Mouse (Mus musculus): Measurements from ENCODE around the gene Pigw.

DNA sequence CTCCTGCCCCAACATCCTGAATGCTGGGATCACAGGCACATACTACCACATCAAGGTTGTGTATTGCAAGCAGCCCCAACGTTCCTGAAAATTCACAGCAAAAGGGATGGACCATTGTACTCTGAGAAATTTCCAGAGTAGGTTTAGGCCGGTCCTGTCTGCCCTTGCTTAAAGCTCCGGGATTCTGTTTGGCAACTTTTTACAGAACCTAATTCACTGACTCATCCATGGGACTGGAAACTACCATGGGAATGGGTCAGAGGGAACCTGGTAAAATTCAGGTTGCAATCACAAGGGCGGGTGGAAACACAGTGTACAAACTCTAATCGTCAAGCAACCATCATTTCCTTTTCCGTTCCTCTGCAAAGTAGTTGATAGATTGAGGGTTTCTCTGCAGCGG is 39.9 kb upstream of the Pigw start:
- no peak for TF ChIP-seq TAL1 (IDR thresholded peaks at IDR 0.05; ENCODE audit: low read length)
- TF ChIP-seq MAX (IDR thresholded peaks at IDR 0.05; ENCODE audit: low read length): no peak
- no peak for TF ChIP-seq MYC (IDR thresholded peaks at IDR 0.05; ENCODE audit: low read depth, low read length)
- no peak for TF ChIP-seq E2F4 (IDR thresholded peaks at IDR 0.05; ENCODE audit: borderline replicate concordance, low read depth, low read length)
- no peak for TF ChIP-seq TBP (IDR thresholded peaks at IDR 0.05; ENCODE audit: low read depth, low read length)
- TF ChIP-seq JUND (IDR thresholded peaks at IDR 0.05; ENCODE audit: low read depth, low read length): no peak
- no peak for TF ChIP-seq CTCF (IDR thresholded peaks at IDR 0.05 in 2 of 3, conservative IDR thresholded peaks at IDR 0.05 in 1 of 3; ENCODE audit: control insufficient read depth in 1 of 3, insufficient read depth in 1 of 3, low read depth in 2 of 3, low read length in 3 of 3, poor library complexity in 1 of 3, severe bottlenecking in 1 of 3)
- no peak for TF ChIP-seq SIN3A (IDR thresholded peaks at IDR 0.05; ENCODE audit: low read length)
- no peak for TF ChIP-seq ZMIZ1 (IDR thresholded peaks at IDR 0.05; ENCODE audit: low read depth, low read length)
- TF ChIP-seq TCF12 (IDR thresholded peaks at IDR 0.05; ENCODE audit: low read depth, low read length): no peak
- TF ChIP-seq MYB (IDR thresholded peaks at IDR 0.05; ENCODE audit: low read depth, low read length): no peak
- TF ChIP-seq CHD2 (IDR thresholded peaks at IDR 0.05; ENCODE audit: low read length): no peak
- TF ChIP-seq POLR2AphosphoS2 (IDR thresholded peaks at IDR 0.05; ENCODE audit: low read length): no peak
